Mouse (Mus musculus) liver, embryonic 12.5 days (tissue): ENCODE measurements around the gene Mrtfb. TPM values are rescaled to one million over a fixed set of nuclear protein-coding genes. Genes with fewer than 3 reads are reported as not detected.
A peak's percentile ranks its signal among the peaks of the same experiment; 100 is the strongest.

ENCODE experiments used
- ATAC-seq: fragments of 200-750 bp; cut with Nextera tagmentation; 2 replicates; pipeline ENCODE4 v1.8.0; 2017; ENCODE audit warnings: moderate number of reproducible peaks, mild to moderate bottlenecking, moderate library complexity
- H3K27ac ChIP-seq: fragments of 300-500 bp; sonication (generic); 2 replicates; pipeline ENCODE4 v1.5.1; 2016; ENCODE audit warnings: mild to moderate bottlenecking
- H3K27me3 ChIP-seq: fragments of 300-500 bp; sonication (generic); replicated peaks from 2 replicates; pipeline ENCODE4 v1.6.1; 2016; ENCODE audit warnings: mild to moderate bottlenecking, moderate library complexity
- H3K36me3 ChIP-seq: fragments of 300-500 bp; sonication (generic); 2 replicates; pipeline ENCODE4 v1.6.1; 2016; ENCODE audit warnings: mild to moderate bottlenecking, moderate library complexity
- H3K4me1 ChIP-seq: fragments of 300-500 bp; sonication (generic); 2 replicates; pipeline ENCODE4 v1.6.1; 2016
- H3K4me2 ChIP-seq: fragments of 300-500 bp; sonication (generic); 2 replicates; pipeline ENCODE4 v1.6.1; 2016; ENCODE audit warnings: mild to moderate bottlenecking, moderate library complexity
- H3K4me3 ChIP-seq: fragments of 300-500 bp; sonication (generic); 2 replicates; pipeline ENCODE4 v1.5.1; 2016; ENCODE audit warnings: mild to moderate bottlenecking, moderate library complexity
- H3K9ac ChIP-seq: fragments of 300-500 bp; sonication (generic); 2 replicates; pipeline ENCODE4 v1.6.1; 2016; ENCODE audit warnings: mild to moderate bottlenecking, moderate library complexity
- H3K9me3 ChIP-seq: fragments of 300-500 bp; sonication (generic); replicated peaks from 2 replicates; pipeline ENCODE4 v1.6.1; 2016; ENCODE audit warnings: mild to moderate bottlenecking, moderate library complexity
- WGBS: fragments of 180-500 bp; shearing (Covaris S2); methylation state at CpG from one replicate; pipeline ENCODE4 v1.1.7; 2016; ENCODE audit not compliant: insufficient replicate concordance; 5-methylcytosine and 5-hydroxymethylcytosine counted together
- polyA plus RNA-seq: library from polyadenylated mRNA; unstranded; fragments of >200 nt; fragmentation: Nextera tagmentation; extraction: Ambion mirVana; gene quantifications from 2 replicates; pipeline ENCODE4 v1.2.1, GENCODE M21; 2016

Gene Mrtfb
- polyA plus RNA-seq, 1 experiment from 2014 or later = 5.5 TPM

GRCm38 (mm10) chr16:13429921-13430606 lies 173.8 kb downstream of the Mrtfb start:
- H3K27me3 ChIP-seq = no peaks in the 10 kb centered on the region
- H3K36me3 ChIP-seq = no peaks in the 10 kb centered on the region
- peak overlapping the region; percentile 68 for H3K27ac ChIP-seq
- ATAC-seq = peak; percentile 55; the same call in 1 of the 2 replicates
- H3K9me3 ChIP-seq = no peaks in the 10 kb centered on the region
- peaks cover 54% of the 10 kb centered on the region for H3K4me1 ChIP-seq
- H3K9ac ChIP-seq = no peak overlapping the region
- no peak overlapping the region for H3K4me3 ChIP-seq
- H3K4me2 ChIP-seq = no peak overlapping the region; the same call in 1 of the 2 replicates
- WGBS = 60% methylated on average over 7 of the region's 7 CpGs

- H3K4me1 ChIP-seq = peaks cover 56% of the 10 kb centered on the region
- H3K9ac ChIP-seq = peak overlapping the region; percentile 55
- peak overlapping the region; percentile 68 for H3K27ac ChIP-seq
- H3K4me2 ChIP-seq = peak overlapping the region; percentile 35
- peak; percentile 93 for ATAC-seq
- no peaks in the 10 kb centered on the region for H3K9me3 ChIP-seq
- H3K36me3 ChIP-seq = no peaks in the 10 kb centered on the region
- H3K27me3 ChIP-seq = no peaks in the 10 kb centered on the region
- no peak overlapping the region for H3K4me3 ChIP-seq
- WGBS = 27% methylated on average over 1 of the region's 1 CpGs
Measured at GRCm38 (mm10) chr16:13430940-13431339, 174.7 kb downstream of the Mrtfb start.

- WGBS = 74% methylated on average over 2 of the region's 2 CpGs
- H3K27ac ChIP-seq = no peak overlapping the region
- no peaks in the 10 kb centered on the region for H3K27me3 ChIP-seq
- no peak overlapping the region for H3K4me2 ChIP-seq
- H3K4me3 ChIP-seq = no peak overlapping the region
- H3K4me1 ChIP-seq = peaks cover 66% of the 10 kb centered on the region
- no peaks in the 10 kb centered on the region for H3K36me3 ChIP-seq
- no peak for ATAC-seq
- H3K9ac ChIP-seq = no peak overlapping the region
- no peaks in the 10 kb centered on the region for H3K9me3 ChIP-seq
Measured at GRCm38 (mm10) chr16:13435627-13436026, 179.3 kb downstream of the Mrtfb start.

GRCm38 (mm10) chr16:13437037-13437769 lies 180.9 kb downstream of the Mrtfb start:
- Histone ChIP-seq H3K9me3 (no peaks in the 10 kb centered on the region), H3K9ac (peak overlapping the region; percentile 84), H3K27me3 (no peaks in the 10 kb centered on the region), H3K4me2 (peak overlapping the region; percentile 83), H3K36me3 (no peaks in the 10 kb centered on the region), H3K27ac (peak overlapping the region; percentile 80), H3K4me1 (peaks cover 56% of the 10 kb centered on the region), H3K4me3 (peak overlapping the region; percentile 73)
- peak; percentile 94 for ATAC-seq
- WGBS = 0% methylated on average over 58 of the region's 58 CpGs

- no peaks in the 10 kb centered on the region for H3K9me3 ChIP-seq
- ATAC-seq = peak; percentile 61
- under 1% methylated on average over 24 of the region's 24 CpGs for WGBS
Measured at GRCm38 (mm10) chr16:13437770-13438372, 181.6 kb downstream of the Mrtfb start.

GRCm38 (mm10) chr16:13440468-13440867 lies 184.2 kb downstream of the Mrtfb start:
- ATAC-seq = no peak

More at GRCm38 (mm10) chr16:13437770-13438372, 181.6 kb downstream of the Mrtfb start:
- peaks cover 54% of the 10 kb centered on the region for H3K4me1 ChIP-seq
- H3K36me3 ChIP-seq = no peaks in the 10 kb centered on the region
- peak overlapping the region; percentile 73 for H3K4me3 ChIP-seq
- peak overlapping the region; percentile 83 for H3K4me2 ChIP-seq
- H3K27ac ChIP-seq = peak overlapping the region; percentile 80
- no peaks in the 10 kb centered on the region for H3K27me3 ChIP-seq
- peak overlapping the region; percentile 84 for H3K9ac ChIP-seq

GRCm38 (mm10) chr16:13443764-13444163 lies 187.5 kb downstream of the Mrtfb start:
- Histone ChIP-seq H3K27ac (no peak overlapping the region), H3K4me3 (no peak overlapping the region), H3K27me3 (peaks cover 35% of the 10 kb centered on the region), H3K4me1 (peaks cover 58% of the 10 kb centered on the region), H3K36me3 (no peaks in the 10 kb centered on the region), H3K9me3 (no peaks in the 10 kb centered on the region), H3K9ac (no peak overlapping the region), H3K4me2 (no peak overlapping the region)
- WGBS = 19% methylated on average over 1 of the region's 1 CpGs
- ATAC-seq = peak; percentile 68

More at GRCm38 (mm10) chr16:13440468-13440867, 184.2 kb downstream of the Mrtfb start:
- peaks cover 3% of the 10 kb centered on the region for H3K27me3 ChIP-seq
- H3K36me3 ChIP-seq = no peaks in the 10 kb centered on the region
- no peak overlapping the region for H3K4me3 ChIP-seq
- H3K4me2 ChIP-seq = no peak overlapping the region
- no peak overlapping the region for H3K9ac ChIP-seq
- 27% methylated on average over 6 of the region's 6 CpGs for WGBS
- peaks cover 55% of the 10 kb centered on the region for H3K4me1 ChIP-seq
- H3K9me3 ChIP-seq = no peaks in the 10 kb centered on the region
- no peak overlapping the region for H3K27ac ChIP-seq

- Histone ChIP-seq H3K9me3 (no peaks in the 10 kb centered on the region), H3K36me3 (no peaks in the 10 kb centered on the region), H3K4me1 (peaks cover 63% of the 10 kb centered on the region), H3K27ac (no peak overlapping the region), H3K27me3 (peaks cover 36% of the 10 kb centered on the region), H3K9ac (no peak overlapping the region), H3K4me3 (no peak overlapping the region), H3K4me2 (no peak overlapping the region)
- 68% methylated on average over 5 of the region's 5 CpGs for WGBS
- no peak for ATAC-seq
Measured at GRCm38 (mm10) chr16:13445461-13445860, 189.2 kb downstream of the Mrtfb start.

GRCm38 (mm10) chr16:13446488-13446887 lies 190.2 kb downstream of the Mrtfb start:
- Histone ChIP-seq H3K4me2 (peak overlapping the region; percentile 100), H3K36me3 (no peaks in the 10 kb centered on the region), H3K4me3 (peak overlapping the region; percentile 78; the same call in 1 of the 2 replicates), H3K4me1 (peaks cover 61% of the 10 kb centered on the region), H3K27ac (no peak overlapping the region), H3K27me3 (peaks cover 36% of the 10 kb centered on the region), H3K9me3 (no peaks in the 10 kb centered on the region), H3K9ac (no peak overlapping the region)
- ATAC-seq = no peak
- WGBS = 46% methylated on average over 15 of the region's 15 CpGs

GRCm38 (mm10) chr16:13446971-13447283 lies 190.6 kb downstream of the Mrtfb start:
- Histone ChIP-seq H3K4me3 (peak overlapping the region; percentile 78), H3K36me3 (no peaks in the 10 kb centered on the region), H3K4me1 (peaks cover 61% of the 10 kb centered on the region), H3K4me2 (peak overlapping the region; percentile 100), H3K27me3 (peaks cover 36% of the 10 kb centered on the region), H3K9me3 (no peaks in the 10 kb centered on the region), H3K9ac (0 out of 2 replicates have a peak overlapping the region, but pooled peaks have one; percentile 74), H3K27ac (no peak overlapping the region)
- 8% methylated on average over 11 of the region's 11 CpGs for WGBS
- ATAC-seq = no peak

- peaks cover 36% of the 10 kb centered on the region for H3K27me3 ChIP-seq
Measured at GRCm38 (mm10) chr16:13447284-13448050, 191.2 kb downstream of the Mrtfb start.

More at GRCm38 (mm10) chr16:13447284-13448050, 191.2 kb downstream of the Mrtfb start:
- Histone ChIP-seq H3K9me3 (no peaks in the 10 kb centered on the region), H3K4me1 (peaks cover 61% of the 10 kb centered on the region), H3K4me3 (peak overlapping the region; percentile 78), H3K27ac (peak overlapping the region; percentile 52; the same call in 1 of the 2 replicates), H3K9ac (peak overlapping the region; percentile 74), H3K4me2 (peak overlapping the region; percentile 100), H3K36me3 (peaks cover under 1% of the 10 kb centered on the region; the same call in 1 of the 2 replicates)
- WGBS = under 1% methylated on average over 41 of the region's 43 CpGs
- peak; percentile 57 for ATAC-seq
